Mouse (Mus musculus) kidney, postnatal 25 days (tissue): Measurements from ENCODE around the gene Olfr1177-ps.

Source experiments
- DNase-seq, 2 experiments: peaks; one replicate each; pipeline ENCODE4 v3.0.0; 2021; ENCODE audit warnings: mixed read lengths in 2 of 2

The Olfr1177-ps gene

DNA sequence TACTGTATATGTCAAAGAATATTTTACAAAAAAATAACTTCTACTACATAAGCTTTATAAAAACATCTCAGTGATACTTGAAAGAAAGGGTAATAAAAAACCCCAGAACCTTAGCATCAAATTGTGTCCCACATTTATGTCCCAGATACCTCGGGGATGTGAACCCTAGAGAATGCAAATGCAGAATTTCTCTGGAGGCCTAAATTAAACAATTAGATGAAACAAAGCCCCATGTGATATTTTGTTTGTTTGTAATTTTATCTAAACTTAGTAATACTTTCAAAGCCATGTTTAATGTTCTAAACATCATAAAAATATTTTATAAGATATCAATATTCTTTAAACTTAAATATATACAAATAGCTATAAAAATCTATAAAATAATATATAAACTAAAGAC lies at the start of gene Olfr1177-ps:
TSS of gene Olfr1177-ps (minus strand) at position 101 of the 400 bp plus-strand sequence.
- no peak for DNase-seq

DNA sequence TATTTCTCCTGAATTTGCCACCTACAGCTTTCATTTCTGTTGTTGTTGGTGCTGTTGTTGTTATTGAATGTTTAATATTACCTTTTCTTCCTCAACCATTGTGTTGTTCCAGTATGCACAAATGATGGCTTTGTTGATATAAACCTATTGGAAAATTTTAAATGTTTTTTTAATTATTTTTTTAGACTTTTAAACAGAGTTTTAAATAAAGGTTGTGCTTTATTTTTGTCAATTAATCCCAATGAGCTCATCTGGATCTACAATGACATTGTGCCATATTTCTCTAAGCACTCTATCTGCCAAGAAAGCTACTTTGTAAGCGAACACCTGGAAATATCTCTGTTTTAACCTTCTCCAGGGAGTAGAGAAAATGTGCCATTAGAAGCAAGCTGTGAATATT lies 40.5 kb upstream of the Olfr1177-ps start, which contains the start of gene Olfr1178:
TSS of gene Olfr1178 (plus strand) at position 301 of the 400 bp plus-strand sequence.
- no peak for DNase-seq

DNA sequence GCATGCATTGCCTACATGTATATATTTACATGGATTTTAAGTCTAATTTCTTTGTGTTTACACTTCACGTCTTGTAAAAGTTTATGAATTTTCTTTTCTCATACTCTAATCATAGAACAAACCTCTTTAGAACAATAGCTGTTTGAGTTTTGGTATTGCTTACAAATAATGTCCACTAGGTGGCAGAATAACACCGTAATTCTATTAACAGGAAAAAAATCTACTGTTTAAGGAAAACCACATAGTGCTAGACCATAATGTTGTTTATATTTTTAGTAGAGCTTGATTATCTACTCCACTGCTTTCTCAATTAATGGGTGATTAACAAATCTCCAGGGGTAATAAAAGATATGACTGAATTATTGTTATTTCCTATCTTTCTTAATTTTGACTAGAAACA lies 10.0 kb upstream of the Olfr1177-ps start:
- no peak for DNase-seq

DNA sequence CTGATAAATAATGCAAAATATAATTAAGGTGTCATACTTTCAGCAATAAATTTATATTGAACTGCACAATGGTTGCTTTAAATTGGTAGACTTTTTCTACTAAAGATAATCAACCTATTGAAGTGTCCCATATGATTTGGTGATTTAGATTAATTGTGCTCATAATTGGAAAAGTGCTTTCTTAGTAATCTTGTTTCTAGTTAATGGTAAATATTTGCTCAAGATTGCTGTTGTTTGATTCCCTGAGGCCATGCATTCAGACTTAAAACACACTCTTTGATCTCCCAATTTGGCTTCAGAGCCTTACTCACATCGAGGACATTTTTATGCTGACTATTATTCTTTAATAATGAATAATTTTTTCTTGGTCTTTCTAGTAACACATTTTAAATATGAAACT lies 9.9 kb downstream of the Olfr1177-ps start, which contains the start of gene Olfr1176:
TSS of gene Olfr1176 (plus strand) at position 301 of the 400 bp plus-strand sequence.
- DNase-seq: no peak

DNA sequence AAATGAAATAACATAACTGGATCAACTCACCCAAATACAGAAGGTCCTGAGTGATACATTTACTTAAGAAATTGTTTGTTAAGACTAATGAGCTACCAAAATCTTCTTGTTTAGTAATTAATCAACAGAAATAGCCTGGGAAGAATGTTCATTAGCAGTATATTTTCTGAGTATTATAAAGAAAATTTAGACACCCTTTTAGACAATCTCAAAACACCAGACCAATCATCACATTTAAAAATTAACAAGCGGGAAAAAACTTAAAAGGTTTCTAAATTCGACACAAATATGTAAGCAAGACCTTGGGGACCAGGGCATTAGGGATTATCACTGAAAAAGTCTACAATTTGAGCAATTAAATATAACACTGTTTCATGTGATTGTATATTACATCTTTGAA lies 19.2 kb downstream of the Olfr1177-ps start, which contains the start of gene Olfr1175-ps:
TSS of gene Olfr1175-ps (minus strand) at position 101 of the 400 bp plus-strand sequence.
- no peak for DNase-seq

DNA sequence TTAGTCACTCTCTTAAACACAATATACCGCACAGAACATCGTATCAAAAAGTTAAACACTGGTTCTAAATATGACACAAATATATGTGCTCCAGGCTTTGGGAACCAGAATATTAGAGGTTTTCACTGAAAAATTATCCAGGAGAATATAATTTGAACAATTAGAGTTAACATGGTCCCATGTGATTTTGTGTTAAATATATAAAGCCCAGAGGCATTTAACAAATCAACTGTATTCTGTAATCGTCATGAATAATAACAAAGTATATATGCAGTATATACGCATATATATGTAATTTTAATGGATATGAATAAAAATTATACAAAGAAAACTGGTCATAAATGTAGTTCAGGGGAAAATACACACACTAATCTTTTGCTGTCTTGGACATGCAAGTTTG lies 31.3 kb downstream of the Olfr1177-ps start, which contains the start of gene Olfr1174-ps:
TSS of gene Olfr1174-ps (minus strand) at position 101 of the 400 bp plus-strand sequence.
- DNase-seq: no peak
